Mouse (Mus musculus) ES-Bruce4 (cell line): Measurements from ENCODE around the gene Emb.

ENCODE experiments used
- CTCF ChIP-seq: IDR thresholded peaks from one replicate; pipeline ENCODE4 v1.8.1; 2011; ENCODE audit warnings: low read depth, low read length
- POLR2A ChIP-seq: IDR thresholded peaks from one replicate; pipeline ENCODE4 v1.8.1; 2011; ENCODE audit warnings: low read length; ENCODE audit not compliant: insufficient read depth

- no peak for TF ChIP-seq CTCF
- no peak for TF ChIP-seq POLR2A
Measured at GRCm38 (mm10) chr13:117163906-117164305, 44.4 kb upstream of the Emb start.
